Mouse (Mus musculus): ENCODE measurements around the gene Cchcr1.
"Not testable (repeated sequence)": the region's sequence is repeated elsewhere in the genome, so short reads cannot be mapped to it uniquely, and the experiment has no call there.

Gene Cchcr1

GRCm38 (mm10) chr17:35516652-35517500 is at the start of gene Cchcr1, which contains the start of gene Tcf19:
Cchcr1 (plus strand) TSS chr17:35517100.
Tcf19 (minus strand) TSS chr17:35516824.
- DNase-seq (ENCODE audit: low read depth, low spot score): peak; percentile 98

- DNase-seq (ENCODE audit: low read depth, low spot score): not testable (repeated sequence)
These were observed 48.0 kb upstream of the Cchcr1 start for GRCm38 (mm10) chr17:35468936-35469335.

GRCm38 (mm10) chr17:35469842-35470751 is 46.8 kb upstream of the Cchcr1 start, which contains the start of gene H2-Q10:
H2-Q10 (plus strand) TSS chr17:35470089.
- DNase-seq (ENCODE audit: low read depth, low spot score): peak; percentile 34

GRCm38 (mm10) chr17:35484066-35484465 is 32.8 kb upstream of the Cchcr1 start:
- DNase-seq (ENCODE audit: low read depth, low spot score): peak; percentile 66

- DNase-seq (ENCODE audit: low read depth, low spot score): no peak
These were observed 31.2 kb upstream of the Cchcr1 start for GRCm38 (mm10) chr17:35485702-35486101.

- DNase-seq (ENCODE audit: low read depth, low spot score): no peak
These were observed 30.2 kb upstream of the Cchcr1 start for GRCm38 (mm10) chr17:35486726-35487125.

- DNase-seq (ENCODE audit: low read depth, low spot score): no peak
These were observed 28.9 kb upstream of the Cchcr1 start for GRCm38 (mm10) chr17:35488041-35488440.

GRCm38 (mm10) chr17:35490320-35490719 is 26.6 kb upstream of the Cchcr1 start:
- DNase-seq (ENCODE audit: low read depth, low spot score): no peak

GRCm38 (mm10) chr17:35497124-35497523 is 19.8 kb upstream of the Cchcr1 start:
- no peak for DNase-seq (ENCODE audit: low read depth, low spot score)

- DNase-seq (ENCODE audit: low read depth, low spot score): no peak
These were observed 14.7 kb upstream of the Cchcr1 start for GRCm38 (mm10) chr17:35502226-35502625.

GRCm38 (mm10) chr17:35502762-35503161 is 14.1 kb upstream of the Cchcr1 start:
- DNase-seq (ENCODE audit: low read depth, low spot score): no peak

GRCm38 (mm10) chr17:35503849-35504248 is 13.1 kb upstream of the Cchcr1 start:
- no peak for DNase-seq (ENCODE audit: low read depth, low spot score)

- DNase-seq (ENCODE audit: low read depth, low spot score): no peak
These were observed 12.0 kb upstream of the Cchcr1 start for GRCm38 (mm10) chr17:35504628-35505481.

- DNase-seq (ENCODE audit: low read depth, low spot score): no peak
These were observed 11.1 kb upstream of the Cchcr1 start, which contains the start of gene Pou5f1 for GRCm38 (mm10) chr17:35505776-35506175. Pou5f1 (plus strand) TSS chr17:35506018.

GRCm38 (mm10) chr17:35506881-35507280 is 10.0 kb upstream of the Cchcr1 start:
- DNase-seq (ENCODE audit: low read depth, low spot score): no peak

GRCm38 (mm10) chr17:35507556-35508260 is 9.2 kb upstream of the Cchcr1 start:
- peak; percentile 44 for DNase-seq (ENCODE audit: low read depth, low spot score)

- not testable (repeated sequence) for DNase-seq (ENCODE audit: low read depth, low spot score)
These were observed 8.6 kb upstream of the Cchcr1 start for GRCm38 (mm10) chr17:35508279-35508678.

- DNase-seq (ENCODE audit: low read depth, low spot score): peak; percentile 64
These were observed 7.6 kb upstream of the Cchcr1 start for GRCm38 (mm10) chr17:35509284-35509683.

GRCm38 (mm10) chr17:35512916-35513626 is 3.8 kb upstream of the Cchcr1 start:
- DNase-seq (ENCODE audit: low read depth, low spot score): peak; percentile 30

GRCm38 (mm10) chr17:35513886-35514285 is 3.0 kb upstream of the Cchcr1 start:
- DNase-seq (ENCODE audit: low read depth, low spot score): peak; percentile 71

Measured in CD4-positive helper T cell, adult 2 months (primary cell).